Mouse (Mus musculus): ENCODE results near the gene P4hb. TPM values are rescaled to one million over a fixed set of nuclear protein-coding genes. Genes with fewer than 3 reads are reported as not detected.

The P4hb gene
- total and polyA plus RNA-seq, 3 experiments = 563 to 1,152 (median 625) TPM

GRCm38 (mm10) chr11:120549168-120549945, 23.7 kb downstream of the P4hb start, which contains the start of gene Mcrip1:
TSS of gene Mcrip1 (minus strand) at chr11:120549727.
- Histone ChIP-seq H3K4me1 (ENCODE audit: control insufficient read depth in 1 of 2, insufficient read depth in 2 of 2, low read length in 2 of 2) (peaks cover 7 to 19% of the 10 kb centered on the region in 2 experiments), H3K79me2 (ENCODE audit: control insufficient read depth, insufficient read depth, low read length, poor library complexity) (peaks cover 14% of the 10 kb centered on the region), H3K36me3 (ENCODE audit: control insufficient read depth in 1 of 2, insufficient read depth in 2 of 2, low read length in 2 of 2) (peaks cover 0 to 8% of the 10 kb centered on the region in 2 experiments; a peak in 2 of 4 replicates), H3K9me3 (replicated peaks; ENCODE audit: insufficient read depth, low read length) (no peaks in the 10 kb centered on the region), H3K4me3 (ENCODE audit: control insufficient read depth in 1 of 2, insufficient read depth in 1 of 2, low read depth in 2 of 2, low read length in 2 of 2) (peak within 1 kb of the TSS; percentile 75 to 97), H3K9ac (ENCODE audit: control insufficient read depth, low read depth, low read length, poor library complexity, severe bottlenecking) (peak within 1 kb of the TSS; percentile 96), H3K27ac (ENCODE audit: control insufficient read depth, low read depth, low read length) (peak within 1 kb of the TSS; percentile 64), H3K27me3 (ENCODE audit: control insufficient read depth in 1 of 2, insufficient read depth in 2 of 2, low read length in 2 of 2) (no peaks in the 10 kb centered on the region)
- DNase-seq (ENCODE audit: low read depth, low spot score) = peak; percentile 95
- TF ChIP-seq NRF1 (IDR thresholded peaks at IDR 0.05; ENCODE audit: insufficient read depth, low read depth, low read length, poor library complexity, severe bottlenecking) (peak; percentile 81), TCF12 (IDR thresholded peaks at IDR 0.05; ENCODE audit: low read depth, low read length) (peak; percentile 71), E2F4 (IDR thresholded peaks at IDR 0.05; ENCODE audit: borderline replicate concordance, low read depth, low read length) (no peak), ZKSCAN1 (IDR thresholded peaks at IDR 0.05; ENCODE audit: low read depth, low read length) (no peak), ZNF384 (IDR thresholded peaks at IDR 0.05; ENCODE audit: low read depth, low read length) (no peak), USF2 (IDR thresholded peaks at IDR 0.05; ENCODE audit: borderline replicate concordance in 1 of 2, insufficient read depth in 1 of 2, low read depth in 1 of 2, low read length in 2 of 2) (peak in 1 of 2 experiments; percentile 83; a peak in 2 of 4 replicates), BHLHE40 (IDR thresholded peaks at IDR 0.05; ENCODE audit: borderline replicate concordance, low read depth, low read length) (no peak), GABPA (IDR thresholded peaks at IDR 0.05; ENCODE audit: low read depth, low read length) (no peak), POLR2AphosphoS5 (IDR thresholded peaks at IDR 0.05; ENCODE audit: borderline replicate concordance, low read depth, low read length) (no peak), NELFE (IDR thresholded peaks at IDR 0.05; ENCODE audit: low read depth, low read length) (peak; percentile 91), CTCF (IDR thresholded peaks at IDR 0.05 in 2 of 3, conservative IDR thresholded peaks at IDR 0.05 in 1 of 3; ENCODE audit: control insufficient read depth in 1 of 3, insufficient read depth in 1 of 3, low read depth in 2 of 3, low read length in 3 of 3, poor library complexity in 1 of 3, severe bottlenecking in 1 of 3) (no peak), ETS1 (IDR thresholded peaks at IDR 0.05; ENCODE audit: low read depth, low read length) (0 out of 2 replicates have a peak, but pooled peaks have one; percentile 43), HCFC1 (IDR thresholded peaks at IDR 0.05; ENCODE audit: low read depth, low read length) (peak; percentile 84), USF1 (IDR thresholded peaks at IDR 0.05; ENCODE audit: low read depth, low read length) (peak; percentile 97), GATA1 (IDR thresholded peaks at IDR 0.05; ENCODE audit: low read depth, low read length) (no peak), EP300 (IDR thresholded peaks at IDR 0.05; ENCODE audit: low read depth in 1 of 2, low read length in 2 of 2) (peak in 1 of 2 experiments; percentile 51; a peak in 2 of 4 replicates), KAT2A (conservative IDR thresholded peaks at IDR 0.05; ENCODE audit: low read depth, low read length) (no peak; the same call in 1 of the 2 replicates), MYC (IDR thresholded peaks at IDR 0.05; ENCODE audit: low read depth, low read length) (peak; percentile 71; the same call in 1 of the 2 replicates), MYB (IDR thresholded peaks at IDR 0.05; ENCODE audit: low read depth, low read length) (no peak), MEF2A (IDR thresholded peaks at IDR 0.05; ENCODE audit: extremely low read depth, insufficient replicate concordance, low read depth, low read length, poor library complexity, severe bottlenecking) (no peak), CHD2 (IDR thresholded peaks at IDR 0.05; ENCODE audit: low read length) (no peak), MXI1 (IDR thresholded peaks at IDR 0.05; ENCODE audit: low read depth, low read length) (peak; percentile 80), MAX (IDR thresholded peaks at IDR 0.05; ENCODE audit: low read length) (peak; percentile 99), ELF1 (IDR thresholded peaks at IDR 0.05; ENCODE audit: low read depth, low read length) (peak; percentile 78), POLR2A (IDR thresholded peaks at IDR 0.05; ENCODE audit: control insufficient read depth in 1 of 2, insufficient read depth in 1 of 2, low read depth in 1 of 2, low read length in 2 of 2, poor library complexity in 1 of 2) (peak; percentile 30 to 87; a peak in 2 of 4 replicates), POLR2AphosphoS2 (IDR thresholded peaks at IDR 0.05; ENCODE audit: low read length) (peak; percentile 75), TAL1 (IDR thresholded peaks at IDR 0.05; ENCODE audit: low read length) (no peak), CHD1 (IDR thresholded peaks at IDR 0.05; ENCODE audit: low read depth, low read length) (no peak), RAD21 (IDR thresholded peaks at IDR 0.05; ENCODE audit: low read depth, low read length) (no peak), RCOR1 (IDR thresholded peaks at IDR 0.05; ENCODE audit: low read depth, low read length) (no peak), MAFK (IDR thresholded peaks at IDR 0.05; ENCODE audit: borderline replicate concordance, low read depth, low read length) (no peak), ZC3H11A (IDR thresholded peaks at IDR 0.05; ENCODE audit: low read depth, low read length) (no peak), TBP (IDR thresholded peaks at IDR 0.05; ENCODE audit: low read depth, low read length) (no peak), SIN3A (IDR thresholded peaks at IDR 0.05; ENCODE audit: low read length) (peak; percentile 78), ZMIZ1 (IDR thresholded peaks at IDR 0.05; ENCODE audit: low read depth, low read length) (peak; percentile 88), MAZ (IDR thresholded peaks at IDR 0.05; ENCODE audit: low read depth, low read length) (peak; percentile 88; the same call in 1 of the 2 replicates)
